Mouse (Mus musculus) myocyte (in vitro differentiated cells): ENCODE results near the gene Tpcn1. TPM values are rescaled to one million over a fixed set of nuclear protein-coding genes. Genes with fewer than 3 reads are reported as not detected.

Experiments
- H3K27me3 ChIP-seq: one replicate; pipeline ENCODE4 v1.6.1; 2011; ENCODE audit not compliant: control insufficient read depth, insufficient read depth, insufficient read length
- H3K36me3 ChIP-seq: one replicate; pipeline ENCODE4 v1.6.1; 2011; ENCODE audit not compliant: control insufficient read depth, insufficient read depth
- H3K4me2 ChIP-seq: one replicate; pipeline ENCODE4 v1.6.1; 2011; ENCODE audit warnings: low read depth, control low read depth
- H3K4me3 ChIP-seq: one replicate; pipeline ENCODE4 v1.5.1; 2011; ENCODE audit warnings: mild to moderate bottlenecking, control low read depth, moderate library complexity
- H3K79me2 ChIP-seq: one replicate; pipeline ENCODE4 v1.6.1; 2011; ENCODE audit not compliant: control insufficient read depth, insufficient read depth
- H3ac ChIP-seq: one replicate; pipeline ENCODE4 v1.6.1; 2011; ENCODE audit not compliant: control insufficient read depth, insufficient read length
- CEBPB ChIP-seq: IDR thresholded peaks from 2 replicates; pipeline ENCODE4 v1.6.1; 2011; ENCODE audit warnings: mild to moderate bottlenecking, moderate library complexity; ENCODE audit not compliant: poor library complexity, insufficient read depth, severe bottlenecking
- E2F4 ChIP-seq: IDR thresholded peaks from one replicate; pipeline ENCODE4 v1.6.1; 2011; ENCODE audit warnings: mild to moderate bottlenecking, control low read depth, moderate library complexity; ENCODE audit not compliant: insufficient read depth
- MAX ChIP-seq: IDR thresholded peaks from one replicate; pipeline ENCODE4 v1.6.1; 2011; ENCODE audit warnings: low read depth, mild to moderate bottlenecking, control low read depth
- MYOD1 ChIP-seq, 3 experiments: IDR thresholded peaks; one replicate each; pipeline ENCODE4 v1.6.1; 2011; ENCODE audit warnings: control low read depth in 2 of 3, low read depth in 2 of 3, mild to moderate bottlenecking in 2 of 3, moderate library complexity in 1 of 3; ENCODE audit not compliant: insufficient read length in 2 of 3, control insufficient read depth in 1 of 3
- MYOG ChIP-seq, 3 experiments: IDR thresholded peaks; one replicate each; pipeline ENCODE4 v1.6.1; 2011; ENCODE audit warnings: control low read depth in 2 of 3, low read depth in 2 of 3, mild to moderate bottlenecking in 2 of 3; ENCODE audit not compliant: insufficient read length in 2 of 3, control insufficient read depth in 1 of 3, insufficient read depth in 1 of 3
- POLR2A ChIP-seq: IDR thresholded peaks from one replicate; pipeline ENCODE4 v1.6.1; 2011; ENCODE audit warnings: low read depth, mild to moderate bottlenecking, control low read depth, moderate library complexity; ENCODE audit not compliant: insufficient read length
- POLR2AphosphoS2 ChIP-seq: IDR thresholded peaks from one replicate; pipeline ENCODE4 v1.6.1; 2011; ENCODE audit warnings: low read depth, control low read depth; ENCODE audit not compliant: insufficient read length
- REST ChIP-seq: IDR thresholded peaks from one replicate; pipeline ENCODE4 v1.6.1; 2011; ENCODE audit warnings: mild to moderate bottlenecking, control low read depth, moderate library complexity; ENCODE audit not compliant: insufficient read depth, insufficient read length
- SRF ChIP-seq: IDR thresholded peaks from one replicate; pipeline ENCODE4 v1.6.1; 2011; ENCODE audit warnings: low read depth; ENCODE audit not compliant: control insufficient read depth, insufficient read length
- TCF12 ChIP-seq: IDR thresholded peaks from one replicate; pipeline ENCODE4 v1.6.1; 2011; ENCODE audit warnings: mild to moderate bottlenecking, control low read depth; ENCODE audit not compliant: poor library complexity, insufficient read depth, severe bottlenecking
- TCF3 ChIP-seq: IDR thresholded peaks from one replicate; pipeline ENCODE4 v1.6.1; 2011; ENCODE audit warnings: low read depth, control low read depth; ENCODE audit not compliant: insufficient read length
- USF1 ChIP-seq: IDR thresholded peaks from one replicate; pipeline ENCODE4 v1.6.1; 2011; ENCODE audit warnings: low read depth, mild to moderate bottlenecking, control low read depth, moderate library complexity
- polyA plus RNA-seq: library from polyadenylated mRNA; unstranded; fragments of >200 nt; fragmentation: generic; extraction: Trizol; gene quantifications from one replicate; pipeline ENCODE4 v1.2.1, GENCODE M21; 2012; ENCODE audit warnings: missing spikeins

Tpcn1 gene
- polyA plus RNA-seq, 1 experiment: 88.7 TPM

- Histone ChIP-seq H3K27me3 (no peaks in the 10 kb centered on the region), H3K4me3 (no peak overlapping the region), H3K79me2 (no peaks in the 10 kb centered on the region), H3K4me2 (no peak overlapping the region), H3K36me3 (peaks cover 11% of the 10 kb centered on the region), H3ac (no peak overlapping the region)
- TF ChIP-seq E2F4 (no peak), MYOG (IDR thresholded peaks at IDR 0.05; ENCODE audit: control insufficient read depth in 1 of 3, insufficient read depth in 1 of 3, insufficient read length in 2 of 3, low read depth in 2 of 3) (no peak), TCF12 (no peak), SRF (no peak), CEBPB (no peak), POLR2A (no peak), MAX (no peak), TCF3 (no peak), USF1 (no peak), REST (no peak), MYOD1 (IDR thresholded peaks at IDR 0.05; ENCODE audit: control insufficient read depth in 1 of 3, insufficient read length in 2 of 3, low read depth in 2 of 3) (no peak), POLR2AphosphoS2 (no peak)
Observed at GRCm38 (mm10) chr5:120522649-120523048, 65.8 kb downstream of the Tpcn1 start.

GRCm38 (mm10) chr5:120517552-120517951 is 70.9 kb downstream of the Tpcn1 start:
- H3K79me2 ChIP-seq: peaks cover 2% of the 10 kb centered on the region
- H3K27me3 ChIP-seq: no peaks in the 10 kb centered on the region
- peaks cover 7% of the 10 kb centered on the region for H3K36me3 ChIP-seq
- no peak for TF ChIP-seq MYOG (IDR thresholded peaks at IDR 0.05; ENCODE audit: control insufficient read depth in 1 of 3, insufficient read depth in 1 of 3, insufficient read length in 2 of 3, low read depth in 2 of 3)
- TF ChIP-seq USF1: peak; percentile 25
- no peak overlapping the region for H3K4me3 ChIP-seq
- peak overlapping the region; percentile 62 for H3K4me2 ChIP-seq
- H3ac ChIP-seq: no peak overlapping the region

DNA sequence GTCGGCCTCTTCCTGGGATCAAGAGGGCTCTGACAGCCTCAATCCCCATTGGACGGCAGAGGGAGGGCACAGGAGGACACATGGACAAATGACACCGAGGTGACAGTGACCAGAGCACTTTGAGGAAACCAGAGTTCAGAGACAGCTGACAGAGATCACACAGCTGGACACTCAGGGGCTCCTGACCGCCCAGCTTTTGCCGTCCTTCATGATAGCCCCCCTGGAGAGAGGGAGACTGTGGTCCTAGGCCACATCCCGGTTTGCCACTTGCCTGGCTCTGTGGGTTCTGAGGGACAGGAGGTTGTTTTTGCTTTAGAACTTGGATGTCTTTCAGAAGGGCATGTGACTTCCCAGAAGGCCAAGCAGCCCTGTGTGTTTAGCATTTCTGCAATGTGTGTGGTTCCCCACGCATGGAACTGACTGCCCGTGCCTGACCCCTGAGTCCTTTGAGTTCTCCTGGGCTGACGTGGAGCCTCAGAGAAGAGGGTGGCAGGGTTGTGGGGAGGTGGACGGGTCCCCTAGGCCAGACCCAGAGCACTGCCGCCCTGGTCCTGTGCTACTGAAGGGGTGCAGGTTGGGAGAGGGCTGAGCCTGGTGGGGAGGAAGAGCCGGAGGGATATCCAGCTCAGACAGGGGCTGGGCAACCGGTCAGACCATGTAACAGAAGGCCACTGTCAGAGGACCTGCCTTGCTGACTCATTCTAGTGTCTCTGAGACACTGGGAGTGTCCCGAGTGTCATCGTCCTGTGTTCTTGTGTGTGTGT is 72.1 kb downstream of the Tpcn1 start:
- no peak overlapping the region for H3ac ChIP-seq
- no peak overlapping the region for H3K4me3 ChIP-seq
- H3K79me2 ChIP-seq: peaks cover 9% of the 10 kb centered on the region
- H3K4me2 ChIP-seq: peak overlapping the region; percentile 62
- TF ChIP-seq MYOD1 (IDR thresholded peaks at IDR 0.05; ENCODE audit: control insufficient read depth in 1 of 3, insufficient read length in 2 of 3, low read depth in 2 of 3) (peak in 2 of 3 experiments; percentile 13 to 41), TCF12 (no peak), MYOG (IDR thresholded peaks at IDR 0.05; ENCODE audit: control insufficient read depth in 1 of 3, insufficient read depth in 1 of 3, insufficient read length in 2 of 3, low read depth in 2 of 3) (peak in 2 of 3 experiments; percentile 4 to 73), TCF3 (no peak), REST (no peak), CEBPB (no peak), MAX (no peak), USF1 (peak; percentile 65)
- H3K27me3 ChIP-seq: no peaks in the 10 kb centered on the region
- H3K36me3 ChIP-seq: peaks cover 7% of the 10 kb centered on the region

DNA sequence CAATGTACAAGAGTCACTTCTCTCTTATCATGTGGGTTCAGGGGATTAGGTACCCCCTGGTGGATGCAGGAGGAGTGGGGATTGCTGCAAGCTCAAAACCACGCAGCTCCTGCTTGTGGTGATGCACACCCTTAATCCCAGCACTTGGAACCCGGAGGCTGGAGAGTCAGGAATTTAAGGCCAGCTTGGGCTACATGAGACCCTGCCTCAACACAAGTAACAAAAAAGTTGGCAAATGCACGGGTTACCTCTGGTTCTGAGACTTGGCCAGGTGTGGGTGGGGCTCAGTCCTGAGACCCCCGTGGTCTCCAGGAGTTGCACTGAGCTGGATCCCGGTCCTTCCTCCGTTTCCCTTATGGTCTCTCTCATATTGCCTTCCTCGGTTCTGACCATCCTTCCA is 73.0 kb downstream of the Tpcn1 start:
- peaks cover 7% of the 10 kb centered on the region for H3K36me3 ChIP-seq
- H3K79me2 ChIP-seq: peaks cover 9% of the 10 kb centered on the region
- no peak overlapping the region for H3K4me3 ChIP-seq
- no peaks in the 10 kb centered on the region for H3K27me3 ChIP-seq
- TF ChIP-seq MAX (no peak), POLR2A (no peak), MYOG (IDR thresholded peaks at IDR 0.05; ENCODE audit: control insufficient read depth in 1 of 3, insufficient read depth in 1 of 3, insufficient read length in 2 of 3, low read depth in 2 of 3) (no peak), USF1 (no peak), POLR2AphosphoS2 (no peak), SRF (no peak), MYOD1 (IDR thresholded peaks at IDR 0.05; ENCODE audit: control insufficient read depth in 1 of 3, insufficient read length in 2 of 3, low read depth in 2 of 3) (no peak), CEBPB (no peak), TCF12 (no peak), E2F4 (no peak), TCF3 (no peak), REST (no peak)
- peak overlapping the region; percentile 62 for H3K4me2 ChIP-seq
- H3ac ChIP-seq: no peak overlapping the region

- Histone ChIP-seq H3K79me2 (peaks cover 9% of the 10 kb centered on the region), H3K4me3 (no peak overlapping the region), H3K27me3 (no peaks in the 10 kb centered on the region), H3K4me2 (peak overlapping the region; percentile 62), H3K36me3 (peaks cover under 1% of the 10 kb centered on the region), H3ac (no peak overlapping the region)
- peak; percentile 13 for TF ChIP-seq TCF3
- peak; percentile 41 to 87 (median 83) for TF ChIP-seq MYOG (IDR thresholded peaks at IDR 0.05; ENCODE audit: control insufficient read depth in 1 of 3, insufficient read depth in 1 of 3, insufficient read length in 2 of 3, low read depth in 2 of 3)
- TF ChIP-seq MAX: no peak
- peak; percentile 79 for TF ChIP-seq TCF12
- TF ChIP-seq POLR2AphosphoS2: no peak
- peak; percentile 28 to 81 (median 77) for TF ChIP-seq MYOD1 (IDR thresholded peaks at IDR 0.05; ENCODE audit: control insufficient read depth in 1 of 3, insufficient read length in 2 of 3, low read depth in 2 of 3)
- no peak for TF ChIP-seq E2F4
Observed at GRCm38 (mm10) chr5:120514754-120515153, 73.7 kb downstream of the Tpcn1 start.
